Mouse (Mus musculus) bone marrow, adult 2 months (tissue): ENCODE measurements at regions not wholly inside any gene's neighbourhood (a gene's known extent, or its start where the extent isn't known, plus 50 kb on each side); places are given as distances from the start of the nearest gene placed in this dataset.
"Not testable (repeated sequence)": the region's sequence is repeated elsewhere in the genome, so short reads cannot be mapped to it uniquely, and the experiment has no call there.

ENCODE experiments used
- H3K27ac ChIP-seq: fragments of 200-500 bp; 2 replicates; pipeline ENCODE4 v1.5.1; 2012; ENCODE audit warnings: low read depth, mild to moderate bottlenecking, control low read depth, inconsistent platforms, low read length; ENCODE audit not compliant: control insufficient read depth, poor library complexity, insufficient read depth
- H3K4me1 ChIP-seq: fragments of 200-500 bp; 2 replicates; pipeline ENCODE4 v1.6.1; 2011; ENCODE audit warnings: low read length; ENCODE audit not compliant: control insufficient read depth, insufficient read depth
- H3K4me3 ChIP-seq: fragments of 200-500 bp; replicated peaks from 2 replicates; pipeline ENCODE3; 2011; ENCODE audit warnings: mild to moderate bottlenecking, low read depth, low read length, control low read depth; ENCODE audit not compliant: control insufficient read depth
- CTCF ChIP-seq: fragments of 200-500 bp; IDR thresholded peaks from 2 replicates; pipeline ENCODE4 v1.5.1; 2011; ENCODE audit warnings: low read length, control low read depth; ENCODE audit not compliant: control insufficient read depth, insufficient read depth
- POLR2A ChIP-seq: fragments of 200-500 bp; IDR thresholded peaks from 2 replicates; pipeline ENCODE4 v1.6.1; 2011; ENCODE audit warnings: low read depth, mild to moderate bottlenecking, control low read depth, low read length, borderline replicate concordance; ENCODE audit not compliant: control insufficient read depth
- WGBS: fragments of 180-500 bp; shearing (Covaris S2); methylation state at CpG from one replicate; pipeline ENCODE4 v1.1.7; 2018; 5-methylcytosine and 5-hydroxymethylcytosine counted together

DNA sequence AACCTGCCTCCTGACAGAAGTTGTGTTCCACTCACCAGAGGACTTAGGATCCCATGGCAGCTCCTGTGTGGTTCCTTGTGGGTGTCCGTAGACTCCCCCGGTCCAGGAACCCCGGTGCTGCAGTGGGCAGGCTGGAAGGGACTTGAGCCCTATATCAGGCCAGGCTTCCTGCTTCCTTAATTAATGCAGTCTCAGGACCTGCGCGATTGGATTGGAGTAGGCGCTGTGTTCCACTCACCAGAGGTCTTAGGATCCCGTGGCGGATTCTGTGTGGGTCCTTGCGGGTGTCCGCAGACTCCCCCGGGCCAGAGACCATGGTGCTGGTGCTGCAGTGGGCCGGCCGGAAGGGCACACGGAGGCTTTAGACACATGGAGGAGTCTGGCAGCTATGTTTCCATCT, 288.7 kb downstream of the Fut8 start:
- not testable (repeated sequence) for H3K4me3 ChIP-seq, H3K27ac ChIP-seq, H3K4me1 ChIP-seq
- 87% methylated on average over 14 of the region's 14 CpGs for WGBS

DNA sequence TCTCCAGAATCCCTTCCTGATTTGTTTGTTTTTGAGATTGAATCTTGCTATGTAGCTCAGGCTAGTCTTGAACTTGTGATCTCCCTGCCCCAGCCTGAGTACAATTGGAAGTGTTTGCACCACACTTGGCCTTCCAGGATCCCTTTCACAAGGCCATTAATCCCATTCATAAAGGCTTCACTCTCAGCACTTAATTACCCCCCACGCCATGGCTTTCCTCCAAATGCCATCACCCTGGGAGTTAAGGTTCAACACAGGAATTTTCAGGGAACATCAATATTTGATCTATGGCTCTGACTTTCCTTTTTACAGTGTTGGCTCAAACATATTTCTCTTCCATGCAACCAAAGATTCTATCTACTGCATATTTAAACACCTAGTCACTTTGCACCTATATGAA, 289.6 kb downstream of the Fut8 start:
- Histone ChIP-seq H3K27ac (no peak overlapping the region), H3K4me1 (peaks cover 7% of the 10 kb centered on the region), H3K4me3 (no peak overlapping the region)
- TF ChIP-seq CTCF = no peak
- TF ChIP-seq POLR2A = no peak
- 79% methylated on average over 1 of the region's 1 CpGs for WGBS

DNA sequence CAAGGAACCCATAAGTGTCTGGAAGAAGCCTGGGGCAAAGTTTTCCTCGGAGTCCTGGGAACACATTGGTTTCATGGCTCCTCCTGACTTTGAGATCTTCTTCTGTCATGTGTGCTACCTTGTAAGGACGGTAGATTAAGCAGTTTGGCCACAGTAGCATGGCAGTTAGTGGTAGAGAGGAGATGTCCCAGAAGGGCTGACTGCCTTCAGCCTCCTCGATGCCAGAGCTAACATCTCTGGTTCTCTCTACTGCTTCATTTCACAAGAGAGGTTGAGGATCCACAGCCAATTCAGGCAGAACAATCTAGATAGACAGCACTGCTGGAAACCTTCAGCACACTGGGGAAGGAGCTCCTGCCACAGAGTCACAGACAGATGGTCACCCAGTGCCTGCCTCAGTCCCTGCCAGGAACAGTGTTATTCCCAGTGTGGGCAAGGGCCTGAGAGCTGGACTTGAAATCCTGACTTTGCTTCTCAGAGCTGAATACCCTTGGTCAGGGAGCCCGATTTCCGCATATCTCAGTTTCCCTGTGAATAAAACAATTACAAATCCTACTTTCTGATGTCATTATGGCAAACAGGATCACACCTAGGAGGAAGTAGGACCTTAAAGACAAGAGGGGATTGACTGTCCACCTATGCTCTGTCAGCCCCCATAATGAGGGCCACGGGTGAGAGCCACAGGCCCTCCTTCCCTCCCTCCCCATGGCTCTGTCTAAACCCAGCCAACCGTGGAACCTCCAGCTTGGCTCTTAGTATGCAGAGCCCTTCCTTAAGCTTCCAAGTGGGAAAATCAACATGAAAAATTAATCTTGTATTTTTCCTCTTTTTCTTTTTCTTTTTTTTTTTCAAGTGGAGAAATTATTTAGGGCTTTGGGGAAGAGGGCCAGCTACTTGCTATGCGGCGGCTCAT, 290.3 kb downstream of the Fut8 start:
- TF ChIP-seq CTCF (no peak), POLR2A (no peak)
- Histone ChIP-seq H3K27ac (no peak overlapping the region), H3K4me3 (no peak overlapping the region), H3K4me1 (peaks cover 11% of the 10 kb centered on the region)
- 80% methylated on average over 9 of the region's 9 CpGs for WGBS

- H3K27ac ChIP-seq = no peak overlapping the region
- 71% methylated on average over 8 of the region's 8 CpGs for WGBS
- H3K4me1 ChIP-seq = peaks cover 15% of the 10 kb centered on the region
- no peak for TF ChIP-seq CTCF
- TF ChIP-seq POLR2A = no peak
- no peak overlapping the region for H3K4me3 ChIP-seq
These were observed 290.9 kb downstream of the Fut8 start for GRCm38 (mm10) chr12:77528868-77529271.

DNA sequence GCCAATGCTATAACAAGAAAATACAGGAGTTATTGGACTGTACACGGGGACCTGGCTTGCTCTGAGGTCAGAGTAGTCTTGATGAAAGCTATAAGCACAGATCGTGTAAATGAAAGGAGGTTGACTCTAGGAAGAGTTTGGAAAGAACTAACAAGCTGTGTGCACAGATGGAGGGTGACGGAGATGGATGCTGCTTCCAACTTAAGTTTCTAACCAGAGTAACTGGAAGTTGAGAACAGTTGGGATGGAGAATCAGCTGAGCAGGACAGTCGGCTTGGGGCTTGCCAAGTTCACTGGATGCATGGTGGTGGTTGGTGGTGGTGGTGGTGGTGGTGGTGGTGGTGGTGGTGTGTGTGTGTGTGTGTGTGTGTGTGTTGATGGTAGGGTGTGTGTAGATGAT, 291.5 kb downstream of the Fut8 start:
- peaks cover 18% of the 10 kb centered on the region for H3K4me1 ChIP-seq
- 81% methylated on average over 4 of the region's 4 CpGs for WGBS
- no peak overlapping the region for H3K4me3 ChIP-seq
- no peak for TF ChIP-seq POLR2A
- TF ChIP-seq CTCF = no peak
- no peak overlapping the region for H3K27ac ChIP-seq

DNA sequence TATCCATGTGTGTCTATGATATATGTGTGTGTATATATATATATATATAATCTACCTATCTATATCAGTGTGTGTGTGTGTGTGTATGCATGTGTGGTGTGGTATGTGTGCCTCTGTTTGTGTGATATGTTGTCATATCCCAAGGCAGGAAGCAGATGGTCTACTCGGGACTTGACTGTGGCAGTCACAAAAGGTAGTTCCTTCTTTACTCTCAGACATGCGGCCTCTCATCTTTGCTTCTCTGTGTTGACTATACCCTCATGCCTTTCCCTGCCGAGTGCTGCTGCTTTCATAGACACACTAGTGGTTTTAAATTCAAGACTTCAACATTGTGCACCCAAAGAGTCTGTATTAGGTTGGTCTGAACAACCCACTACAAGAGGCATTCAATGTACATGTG, 292.0 kb downstream of the Fut8 start:
- no peak overlapping the region for H3K27ac ChIP-seq
- peaks cover 23% of the 10 kb centered on the region for H3K4me1 ChIP-seq
- 12% methylated on average over 3 of the region's 3 CpGs for WGBS
- no peak overlapping the region for H3K4me3 ChIP-seq
- TF ChIP-seq POLR2A (no peak), CTCF (no peak)

DNA sequence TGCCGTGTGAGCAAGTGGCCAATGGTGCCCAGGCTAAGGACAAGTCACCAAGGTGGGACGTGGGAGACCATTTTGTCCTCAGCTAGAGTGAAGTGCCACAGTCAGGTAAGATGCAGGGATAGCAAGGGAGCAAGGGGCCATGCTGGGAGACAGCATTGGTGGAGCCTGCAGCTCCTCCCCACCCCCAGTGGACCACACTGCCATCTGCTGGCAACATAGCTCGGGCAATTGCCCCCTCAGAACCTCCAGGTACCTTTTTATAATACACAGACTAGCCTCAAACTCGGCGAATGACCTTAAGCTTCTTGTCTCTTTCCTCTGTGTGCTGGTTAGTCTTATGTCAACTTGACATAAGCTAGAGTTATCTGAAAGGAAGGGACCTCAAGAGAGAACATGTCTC, 293.4 kb downstream of the Fut8 start:
- H3K4me3 ChIP-seq = no peak overlapping the region
- TF ChIP-seq POLR2A (no peak), CTCF (peak; percentile 80)
- 73% methylated on average over 5 of the region's 5 CpGs for whole genome bisulfite sequencing
- no peak overlapping the region for H3K27ac ChIP-seq
- H3K4me1 ChIP-seq = peaks cover 26% of the 10 kb centered on the region

DNA sequence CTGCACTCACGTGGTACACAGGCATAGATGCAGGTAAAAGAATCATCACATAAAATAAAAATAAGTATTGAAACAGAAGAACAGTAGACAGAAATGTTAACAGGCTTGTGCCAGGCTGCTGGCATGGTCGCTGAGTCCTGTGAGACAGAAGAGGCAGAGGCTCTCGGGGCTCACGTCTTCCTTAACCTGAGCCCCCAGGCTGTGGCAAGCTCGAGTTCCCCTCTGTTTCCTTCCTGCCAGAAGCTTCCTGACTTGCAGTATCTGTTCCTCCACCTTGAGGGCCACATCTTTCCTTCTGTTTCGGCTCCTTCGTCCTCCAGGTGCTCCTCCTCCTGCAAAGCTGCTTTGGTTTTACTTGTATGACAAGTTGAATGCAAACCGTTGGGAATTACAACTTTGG, 294.6 kb downstream of the Fut8 start:
- H3K4me3 ChIP-seq = no peak overlapping the region
- H3K4me1 ChIP-seq = peaks cover 27% of the 10 kb centered on the region
- TF ChIP-seq POLR2A (no peak), CTCF (no peak)
- peak overlapping the region; percentile 57 for H3K27ac ChIP-seq
- 10% methylated on average over 8 of the region's 8 CpGs for WGBS

- H3K4me1 ChIP-seq = peaks cover 27% of the 10 kb centered on the region
- 34% methylated on average over 2 of the region's 2 CpGs for WGBS
- H3K27ac ChIP-seq = peak overlapping the region; percentile 75
- TF ChIP-seq POLR2A (no peak), CTCF (no peak)
- no peak overlapping the region for H3K4me3 ChIP-seq
These were observed 295.7 kb downstream of the Fut8 start for GRCm38 (mm10) chr12:77533606-77534005.
